Mouse (Mus musculus): ENCODE data around the gene Anp32b. TPM values are rescaled to one million over a fixed set of nuclear protein-coding genes. Genes with fewer than 3 reads are reported as not detected.
A peak's percentile ranks its signal among the peaks of the same experiment; 100 is the strongest.

The Anp32b gene
- total and polyA plus RNA-seq, 2 experiments = 3.5 to 7.1 TPM

GRCm38 (mm10) chr4:46450020-46450518 is 633 bp upstream of the Anp32b start:
- 53% methylated on average over 7 of the region's 7 CpGs for WGBS

GRCm38 (mm10) chr4:46451240-46451757 is 597 bp downstream of the Anp32b start:
- Histone ChIP-seq H3K27me3 (ENCODE audit: control insufficient read depth, insufficient read depth, low read length) (no peaks in the 10 kb centered on the region), H3K4me3 (ENCODE audit: insufficient read depth, low read depth, low read length) (peak overlapping the region; percentile 99), H3K4me1 (ENCODE audit: control insufficient read depth, insufficient read depth, low read length) (peaks cover 14% of the 10 kb centered on the region), H3K9ac (ENCODE audit: low read depth, low read length) (peak overlapping the region; percentile 97), H3K36me3 (ENCODE audit: control insufficient read depth, insufficient read depth, low read length) (no peaks in the 10 kb centered on the region), H3K79me2 (ENCODE audit: control insufficient read depth, insufficient read depth, low read length) (peaks cover 30% of the 10 kb centered on the region; the same call in 1 of the 2 replicates), H3K27ac (replicated peaks; ENCODE audit: insufficient read depth, low read depth, low read length) (peak overlapping the region; percentile 90)
- peak; percentile 33 for DNase-seq (ENCODE audit: extremely low read depth, low read depth, low spot score)
- TF ChIP-seq POLR2A (IDR thresholded peaks at IDR 0.05; ENCODE audit: extremely low read depth, insufficient read depth, low read length) (peak; percentile 35; the same call in 1 of the 2 replicates), CTCF (IDR thresholded peaks at IDR 0.05; ENCODE audit: low read depth, low read length) (no peak)
- 1% methylated on average over 68 of the region's 70 CpGs for WGBS

More at GRCm38 (mm10) chr4:46450020-46450518, 633 bp upstream of the Anp32b start:
- Histone ChIP-seq H3K79me2 (ENCODE audit: control insufficient read depth, insufficient read depth, low read length) (peaks cover 19% of the 10 kb centered on the region; the same call in 1 of the 2 replicates), H3K9ac (ENCODE audit: low read depth, low read length) (peak overlapping the region; percentile 49), H3K4me1 (ENCODE audit: control insufficient read depth, insufficient read depth, low read length) (peaks cover 11% of the 10 kb centered on the region), H3K27me3 (ENCODE audit: control insufficient read depth, insufficient read depth, low read length) (no peaks in the 10 kb centered on the region), H3K36me3 (ENCODE audit: control insufficient read depth, insufficient read depth, low read length) (no peaks in the 10 kb centered on the region), H3K27ac (replicated peaks; ENCODE audit: insufficient read depth, low read depth, low read length) (no peak overlapping the region), H3K4me3 (ENCODE audit: insufficient read depth, low read depth, low read length) (peak overlapping the region; percentile 99; the same call in 1 of the 2 replicates)
- no peak for DNase-seq (ENCODE audit: extremely low read depth, low read depth, low spot score)
- TF ChIP-seq POLR2A (IDR thresholded peaks at IDR 0.05; ENCODE audit: extremely low read depth, insufficient read depth, low read length) = no peak
- no peak for TF ChIP-seq CTCF (IDR thresholded peaks at IDR 0.05; ENCODE audit: low read depth, low read length)

- Histone ChIP-seq H3K27ac (replicated peaks; ENCODE audit: insufficient read depth, low read depth, low read length) (peak overlapping the region; percentile 90), H3K4me3 (ENCODE audit: insufficient read depth, low read depth, low read length) (peak overlapping the region; percentile 99), H3K27me3 (ENCODE audit: control insufficient read depth, insufficient read depth, low read length) (no peaks in the 10 kb centered on the region), H3K9ac (ENCODE audit: low read depth, low read length) (peak overlapping the region; percentile 97), H3K4me1 (ENCODE audit: control insufficient read depth, insufficient read depth, low read length) (peaks cover 14% of the 10 kb centered on the region), H3K79me2 (ENCODE audit: control insufficient read depth, insufficient read depth, low read length) (peaks cover 36% of the 10 kb centered on the region; the same call in 1 of the 2 replicates), H3K36me3 (ENCODE audit: control insufficient read depth, insufficient read depth, low read length) (no peaks in the 10 kb centered on the region)
- peak; percentile 57 for DNase-seq (ENCODE audit: extremely low read depth, low read depth, low spot score)
- 1% methylated on average over 90 of the region's 111 CpGs for WGBS
- TF ChIP-seq POLR2A (IDR thresholded peaks at IDR 0.05; ENCODE audit: extremely low read depth, insufficient read depth, low read length) (no peak), CTCF (IDR thresholded peaks at IDR 0.05; ENCODE audit: low read depth, low read length) (no peak)
These were observed 1.2 kb downstream of the Anp32b start for GRCm38 (mm10) chr4:46451758-46452480.

GRCm38 (mm10) chr4:46452481-46452850 is 1.8 kb downstream of the Anp32b start:
- Histone ChIP-seq H3K79me2 (ENCODE audit: control insufficient read depth, insufficient read depth, low read length) (peaks cover 41% of the 10 kb centered on the region), H3K4me1 (ENCODE audit: control insufficient read depth, insufficient read depth, low read length) (peaks cover 14% of the 10 kb centered on the region), H3K9ac (ENCODE audit: low read depth, low read length) (peak overlapping the region; percentile 97), H3K36me3 (ENCODE audit: control insufficient read depth, insufficient read depth, low read length) (no peaks in the 10 kb centered on the region; the same call in 1 of the 2 replicates), H3K27me3 (ENCODE audit: control insufficient read depth, insufficient read depth, low read length) (no peaks in the 10 kb centered on the region), H3K4me3 (ENCODE audit: insufficient read depth, low read depth, low read length) (peak overlapping the region; percentile 99), H3K27ac (replicated peaks; ENCODE audit: insufficient read depth, low read depth, low read length) (peak overlapping the region; percentile 90)
- DNase-seq (ENCODE audit: extremely low read depth, low read depth, low spot score) = peak; percentile 55
- 1% methylated on average over 19 of the region's 19 CpGs for WGBS
- TF ChIP-seq CTCF (IDR thresholded peaks at IDR 0.05; ENCODE audit: low read depth, low read length) = no peak
- TF ChIP-seq POLR2A (IDR thresholded peaks at IDR 0.05; ENCODE audit: extremely low read depth, insufficient read depth, low read length) = no peak

GRCm38 (mm10) chr4:46452855-46453719 is 2.4 kb downstream of the Anp32b start:
- no peak for DNase-seq (ENCODE audit: extremely low read depth, low read depth, low spot score)
- Histone ChIP-seq H3K9ac (ENCODE audit: low read depth, low read length) (0 out of 2 replicates have a peak overlapping the region, but pooled peaks have one; percentile 4), H3K36me3 (ENCODE audit: control insufficient read depth, insufficient read depth, low read length) (no peaks in the 10 kb centered on the region; the same call in 1 of the 2 replicates), H3K4me3 (ENCODE audit: insufficient read depth, low read depth, low read length) (peak overlapping the region; percentile 99; the same call in 1 of the 2 replicates), H3K27me3 (ENCODE audit: control insufficient read depth, insufficient read depth, low read length) (no peaks in the 10 kb centered on the region), H3K79me2 (ENCODE audit: control insufficient read depth, insufficient read depth, low read length) (peaks cover 47% of the 10 kb centered on the region), H3K27ac (replicated peaks; ENCODE audit: insufficient read depth, low read depth, low read length) (no peak overlapping the region), H3K4me1 (ENCODE audit: control insufficient read depth, insufficient read depth, low read length) (peaks cover 18% of the 10 kb centered on the region)
- no peak for TF ChIP-seq POLR2A (IDR thresholded peaks at IDR 0.05; ENCODE audit: extremely low read depth, insufficient read depth, low read length)
- TF ChIP-seq CTCF (IDR thresholded peaks at IDR 0.05; ENCODE audit: low read depth, low read length) = no peak
- WGBS = 51% methylated on average over 13 of the region's 13 CpGs

All from liver, adult 2 months (tissue).